Mouse (Mus musculus): ENCODE results near the gene Pde6g.

DNA sequence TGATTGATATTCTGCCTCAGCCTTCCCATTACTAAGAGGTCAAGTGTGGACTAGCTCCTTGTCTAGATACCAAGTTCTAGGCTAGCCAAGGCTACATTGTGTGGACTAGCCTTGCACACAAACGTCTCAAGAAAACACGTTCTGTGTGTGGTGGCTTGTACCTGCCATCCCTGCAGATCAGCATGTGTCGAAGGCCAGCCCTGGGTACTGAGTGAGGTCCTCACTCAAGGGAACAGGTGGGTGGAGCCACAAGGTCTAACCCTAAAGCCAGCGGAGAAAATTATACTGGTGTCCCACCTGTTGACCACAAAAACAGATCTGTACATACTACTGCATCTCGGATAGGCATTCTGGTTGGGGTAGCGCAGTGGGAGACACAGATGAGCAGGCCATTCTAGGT, 46.6 kb upstream of the Pde6g start:
- TF ChIP-seq CTCF (IDR thresholded peaks at IDR 0.05) = no peak
- TF ChIP-seq EP300 (IDR thresholded peaks at IDR 0.05) = no peak

Data from lung, postnatal 0 days (tissue).